Mouse (Mus musculus) urinary bladder, postnatal 14 days (tissue): Measurements from ENCODE around the gene Lrrc18.

Source experiments
- DNase-seq: peaks from one replicate; pipeline ENCODE4 v3.0.0; 2021; ENCODE audit warnings: low spot score

Lrrc18 gene

DNA sequence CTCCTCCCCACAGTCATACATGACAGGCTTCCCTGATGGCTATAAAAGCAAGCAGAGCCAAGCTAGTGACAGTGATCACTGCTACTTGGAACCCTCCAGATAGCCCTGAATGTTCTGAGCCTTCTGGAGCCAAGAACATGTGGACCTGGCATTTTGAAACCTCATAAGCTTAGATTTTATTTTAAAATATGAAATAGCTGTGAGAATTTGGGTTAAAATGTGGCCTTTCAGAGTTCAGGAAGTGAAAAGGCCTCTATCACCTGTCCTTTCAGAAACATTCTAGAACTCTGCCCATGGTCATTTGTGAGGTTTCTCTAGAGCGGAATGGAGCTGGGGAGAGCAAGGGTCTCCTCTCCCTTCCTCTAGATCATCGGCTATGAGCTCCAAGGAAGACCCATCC lies at the start of gene Lrrc18:
Gene Lrrc18, plus strand, starts transcription at position 301 of the 400 bp plus-strand sequence.
- DNase-seq = no peak

DNA sequence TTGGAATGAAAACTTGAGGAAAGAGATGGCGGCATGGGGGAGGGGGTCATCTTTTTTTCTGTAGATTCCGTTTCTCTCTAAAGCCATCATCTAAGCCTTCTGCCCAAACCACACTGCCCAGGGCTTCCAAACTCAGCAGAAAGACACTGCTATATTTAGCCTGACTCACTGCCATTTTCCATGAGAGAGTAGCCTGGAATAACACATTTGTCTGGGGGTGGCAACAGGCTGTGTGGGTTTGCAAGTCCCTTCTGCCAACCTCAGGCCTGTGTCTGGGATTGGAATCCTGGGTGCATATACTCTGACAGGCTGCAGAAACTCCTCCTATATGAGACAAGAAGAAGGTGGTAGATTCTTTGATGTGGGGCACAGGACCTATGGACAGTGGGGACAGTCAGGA lies 43.7 kb upstream of the Lrrc18 start:
- no peak for DNase-seq

- peak; percentile 39 for DNase-seq
Observed at GRCm38 (mm10) chr14:32950312-32951301, 40.6 kb upstream of the Lrrc18 start.

DNA sequence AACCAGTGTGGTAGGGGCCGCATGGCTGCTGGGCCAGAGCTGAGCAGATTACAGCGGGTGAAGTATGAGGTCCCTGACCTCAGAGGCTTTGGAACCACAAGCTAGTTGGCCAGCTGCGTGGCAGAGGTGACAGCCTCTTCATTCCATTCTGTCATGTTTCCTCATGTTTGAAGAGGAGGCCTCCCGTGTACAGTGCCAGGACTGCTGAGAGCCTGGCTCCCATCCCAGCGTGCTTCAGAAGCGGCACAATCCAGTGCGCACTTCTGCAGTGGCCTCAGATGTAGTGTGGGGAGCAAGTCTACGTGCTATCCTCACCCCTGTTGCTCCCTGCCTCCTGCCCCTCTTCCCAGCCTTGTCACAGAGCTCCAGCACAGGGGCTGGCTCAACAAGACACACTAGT lies 34.7 kb upstream of the Lrrc18 start:
- DNase-seq = no peak

DNA sequence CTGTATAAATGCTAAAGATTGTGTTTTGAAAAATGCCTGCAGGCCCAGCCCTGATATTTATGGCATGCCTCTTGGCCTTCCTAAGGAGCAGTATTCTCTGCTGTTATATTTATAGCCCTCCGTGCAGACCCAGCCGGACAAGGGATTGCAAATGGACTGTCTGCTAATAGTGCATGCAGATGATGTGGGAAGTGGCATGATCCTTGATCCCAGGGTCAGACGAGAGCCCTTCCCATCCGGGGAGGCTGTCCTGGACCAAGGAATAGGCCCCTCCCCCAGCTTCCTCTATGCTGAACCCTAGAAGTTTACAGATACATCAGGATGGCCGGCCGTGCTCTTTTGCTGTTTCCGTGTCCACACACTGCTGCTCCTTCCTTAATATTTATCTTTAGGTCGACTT lies 32.5 kb upstream of the Lrrc18 start:
- no peak for DNase-seq

DNA sequence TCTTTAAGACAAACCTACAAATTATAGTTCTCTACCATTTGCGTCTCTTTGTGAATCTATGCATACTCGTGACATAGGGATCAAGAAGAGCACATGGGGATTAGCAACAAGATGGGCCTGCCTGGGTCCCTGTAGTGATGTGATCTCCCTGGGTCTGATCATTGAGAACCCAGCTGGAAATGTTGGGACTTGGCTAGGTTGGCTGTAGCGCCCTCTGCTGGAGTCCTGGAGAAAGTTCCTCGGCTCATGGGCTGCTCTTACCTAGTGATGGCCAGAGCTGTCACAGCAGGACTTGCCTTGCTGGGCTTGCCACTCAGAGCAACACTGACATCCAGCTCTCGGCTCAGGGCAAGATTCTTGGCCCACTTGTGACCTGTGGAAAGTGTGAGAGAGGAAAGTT lies 30.7 kb upstream of the Lrrc18 start:
- peak; percentile 56 for DNase-seq

GRCm38 (mm10) chr14:32964742-32965141 lies 26.4 kb upstream of the Lrrc18 start:
- no peak for DNase-seq

DNA sequence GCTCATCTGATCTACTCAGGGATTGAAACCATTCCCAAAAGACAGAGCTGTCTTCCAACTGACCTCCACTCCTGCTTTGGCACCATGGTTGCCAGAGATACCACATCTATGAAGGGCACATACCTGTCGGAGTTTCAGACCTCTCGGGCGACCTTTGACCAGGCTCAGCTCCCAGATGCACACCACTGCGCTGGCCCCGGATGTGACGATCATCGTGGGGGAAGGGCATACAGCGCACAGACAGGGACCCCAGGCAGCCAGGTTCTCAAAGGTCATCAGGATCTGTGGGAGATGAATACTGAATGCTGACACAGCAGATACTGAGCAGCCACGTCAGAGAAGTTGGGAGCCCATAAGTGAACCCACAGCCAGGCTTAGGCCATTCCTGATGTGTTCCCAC lies 20.5 kb upstream of the Lrrc18 start:
- DNase-seq = no peak

DNA sequence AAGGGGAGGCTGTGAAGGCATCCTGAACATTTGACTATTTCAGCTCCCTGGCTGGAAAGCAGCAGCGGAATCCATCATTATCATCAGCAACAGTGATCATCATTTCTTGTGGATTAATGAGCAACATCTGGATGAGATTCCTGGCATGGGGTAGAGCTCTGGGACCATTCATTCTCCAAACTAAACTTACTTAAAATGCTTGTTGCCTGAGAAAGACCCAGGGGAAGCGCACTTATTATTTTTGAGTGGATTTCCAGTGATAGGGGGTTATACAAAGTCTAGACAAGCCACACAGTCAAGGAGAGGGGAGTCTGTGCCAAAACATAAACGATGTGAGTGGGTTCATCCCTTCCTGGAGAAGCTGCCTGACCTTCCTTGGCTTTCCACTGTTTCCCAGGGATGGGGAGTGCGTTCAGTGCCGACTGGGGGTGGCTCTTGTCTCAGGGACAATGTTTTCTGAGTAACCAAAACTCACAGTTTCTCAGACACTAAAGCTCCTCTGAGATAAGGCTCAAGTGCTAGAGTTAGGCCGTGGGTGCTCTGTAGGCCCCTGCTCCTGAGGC lies 6.9 kb upstream of the Lrrc18 start:
- no peak for DNase-seq

- no peak for DNase-seq
Observed at GRCm38 (mm10) chr14:32986659-32987058, 4.5 kb upstream of the Lrrc18 start.

- peak; percentile 16 for DNase-seq
Observed at GRCm38 (mm10) chr14:32994954-32995636, 3.9 kb downstream of the Lrrc18 start.

DNA sequence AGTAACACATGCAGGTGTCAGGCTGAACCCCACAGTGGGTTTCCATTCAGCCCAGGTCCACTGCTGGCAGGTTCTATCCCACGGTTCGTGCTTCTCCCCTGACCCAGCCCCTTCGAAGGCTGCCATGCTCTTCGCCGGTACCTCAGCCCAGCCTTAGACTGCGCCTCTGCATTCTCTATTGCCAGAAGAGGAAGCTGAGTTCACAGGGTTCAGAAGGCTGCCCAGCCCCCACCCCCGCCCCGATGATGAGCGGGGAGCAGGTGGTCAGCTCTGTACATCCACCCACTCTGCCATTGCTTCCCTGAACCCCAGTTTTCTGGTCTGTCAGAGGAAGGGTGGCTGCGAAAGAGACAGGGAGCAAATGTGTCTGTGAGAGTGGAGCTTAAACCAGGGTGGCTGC lies 8.3 kb downstream of the Lrrc18 start:
- no peak for DNase-seq

DNA sequence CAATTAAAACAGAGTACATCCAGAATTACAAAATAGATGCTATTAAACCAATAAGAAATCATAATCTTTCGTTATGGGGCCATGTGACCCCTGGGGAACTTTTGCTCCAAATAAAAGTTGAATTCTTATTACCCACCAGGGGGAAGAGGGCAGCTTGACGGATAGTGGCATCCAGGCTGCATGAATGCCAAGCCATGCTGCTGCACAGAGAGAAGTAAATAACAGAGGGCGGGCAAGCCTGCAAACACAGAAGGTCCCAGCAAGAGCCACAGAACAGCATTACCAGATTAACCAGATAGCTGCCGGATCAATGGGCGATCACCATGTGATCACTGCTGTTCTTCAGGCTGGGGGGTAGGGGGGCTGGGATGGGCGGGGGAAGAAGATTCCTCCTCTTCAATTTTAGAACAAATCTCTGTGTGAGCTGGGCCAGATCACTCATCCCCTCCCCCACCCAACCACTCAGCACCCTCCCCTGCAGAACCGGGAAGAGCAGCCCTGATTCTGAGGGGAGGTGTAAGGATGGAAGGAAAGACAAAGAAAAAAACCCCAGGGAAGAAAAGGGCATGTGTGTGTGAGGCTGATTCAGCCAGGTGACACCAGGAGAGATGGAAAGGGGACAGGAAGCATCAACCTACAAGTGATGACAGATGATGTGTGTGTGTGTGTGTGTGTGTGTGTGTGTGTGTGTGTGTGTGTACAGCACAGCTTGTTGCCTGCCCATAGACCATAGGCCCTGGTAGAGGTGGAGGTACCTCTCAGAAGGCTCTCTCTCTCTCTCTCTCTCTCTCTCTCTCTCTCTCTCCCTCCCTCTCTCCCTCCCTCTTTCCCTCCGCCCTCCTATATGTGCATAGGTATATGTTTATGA lies 9.2 kb downstream of the Lrrc18 start:
- DNase-seq = no peak

- no peak for DNase-seq
Observed at GRCm38 (mm10) chr14:33005114-33005513, 13.9 kb downstream of the Lrrc18 start.

- no peak for DNase-seq
Observed at GRCm38 (mm10) chr14:33007638-33008037, 16.5 kb downstream of the Lrrc18 start.

DNA sequence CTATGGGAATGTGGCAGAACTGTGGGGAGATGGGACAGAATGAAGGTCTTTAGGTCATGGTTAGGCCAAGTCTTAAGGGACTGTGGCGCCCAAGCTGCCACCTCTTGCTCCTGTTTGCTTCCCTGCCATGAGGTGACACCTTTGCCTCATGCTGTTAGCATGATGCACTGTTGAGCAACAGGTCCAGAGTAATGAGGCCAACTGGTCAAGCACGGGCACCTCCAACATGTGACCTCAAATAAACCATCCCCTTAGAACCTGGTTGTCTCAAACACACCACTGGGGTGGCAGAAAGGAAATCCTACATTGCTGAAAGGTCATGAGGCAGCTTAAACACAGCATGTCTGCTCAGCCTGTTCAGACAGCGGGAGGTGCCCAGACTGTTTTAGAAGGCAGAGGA lies 27.9 kb downstream of the Lrrc18 start:
- DNase-seq = no peak

DNA sequence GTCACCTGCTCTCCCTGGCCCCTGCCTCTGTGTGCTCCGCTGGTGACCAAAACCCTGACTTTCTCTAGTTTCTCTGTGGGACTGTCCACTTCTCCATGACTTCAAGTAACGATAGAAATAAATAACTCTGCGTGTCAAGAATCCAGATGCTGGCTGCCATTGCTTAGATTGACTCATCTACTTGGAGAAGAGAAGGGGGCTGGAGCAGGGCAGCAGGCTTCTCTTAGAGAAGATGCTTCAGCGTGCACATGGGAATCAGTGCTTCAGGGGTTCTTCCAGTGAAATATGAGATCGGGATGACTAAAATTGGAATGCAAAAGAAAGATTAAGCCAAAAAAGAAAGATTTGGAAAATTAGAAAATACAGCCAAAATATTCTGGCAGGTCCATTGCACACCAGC lies 28.4 kb downstream of the Lrrc18 start:
- DNase-seq = peak; percentile 22

DNA sequence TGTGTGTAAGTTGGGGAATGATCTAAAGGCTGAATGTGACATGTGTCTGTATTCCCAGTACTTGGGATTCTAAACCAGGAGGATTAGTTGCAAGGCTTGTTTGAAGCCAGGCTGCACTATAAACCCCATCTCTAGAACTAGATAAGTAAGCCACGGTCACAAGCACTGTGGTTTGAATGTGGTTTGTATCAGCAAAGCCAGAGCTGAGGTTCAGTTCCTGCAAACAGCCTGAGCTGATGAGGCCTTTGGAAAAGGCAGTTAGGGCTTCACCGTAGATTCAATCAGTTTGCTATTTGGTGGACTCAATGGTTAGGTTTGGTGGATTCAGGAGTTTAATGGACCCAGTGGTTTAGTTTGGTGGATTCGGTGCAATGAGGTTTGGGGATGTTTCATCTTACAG lies 39.7 kb downstream of the Lrrc18 start:
- no peak for DNase-seq

DNA sequence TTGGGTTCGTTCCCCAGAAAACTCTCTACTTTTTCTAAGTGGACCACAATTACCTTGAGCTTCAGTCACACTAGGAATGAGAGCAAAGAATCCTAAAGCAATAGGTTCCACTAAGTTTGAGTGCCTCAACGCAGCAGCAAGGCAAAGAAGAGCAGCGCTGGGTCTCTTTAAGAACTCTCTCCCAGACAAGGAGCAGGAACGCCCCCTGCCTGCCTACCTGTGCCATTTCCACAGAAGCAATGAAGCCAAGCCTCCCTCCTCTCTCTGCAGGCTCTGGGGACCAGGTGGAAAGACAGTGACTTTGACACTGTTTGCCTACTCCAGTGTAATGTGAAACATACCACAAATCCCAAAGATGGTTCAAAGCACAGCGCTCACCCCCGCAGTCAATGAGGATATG lies 42.2 kb downstream of the Lrrc18 start:
- peak; percentile 20 for DNase-seq

DNA sequence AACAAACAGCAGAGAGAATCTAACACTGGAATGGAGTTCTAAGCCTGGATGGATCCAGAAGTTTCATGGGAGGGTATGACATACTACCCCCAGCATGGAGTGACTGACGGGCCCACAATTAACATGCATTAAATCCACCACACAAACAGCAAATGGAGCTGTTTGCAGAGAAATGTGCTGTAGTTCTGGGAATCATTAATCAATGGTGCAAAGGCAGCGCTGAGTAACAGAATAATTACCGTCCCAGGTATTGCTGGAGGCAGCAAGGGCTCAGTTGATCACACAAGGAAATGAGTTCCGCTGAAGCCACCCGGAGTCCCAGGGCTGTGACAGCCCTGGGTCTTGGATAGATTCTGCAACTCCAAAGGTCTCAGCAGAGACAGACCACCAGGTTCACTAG lies 44.2 kb downstream of the Lrrc18 start:
- DNase-seq = no peak

DNA sequence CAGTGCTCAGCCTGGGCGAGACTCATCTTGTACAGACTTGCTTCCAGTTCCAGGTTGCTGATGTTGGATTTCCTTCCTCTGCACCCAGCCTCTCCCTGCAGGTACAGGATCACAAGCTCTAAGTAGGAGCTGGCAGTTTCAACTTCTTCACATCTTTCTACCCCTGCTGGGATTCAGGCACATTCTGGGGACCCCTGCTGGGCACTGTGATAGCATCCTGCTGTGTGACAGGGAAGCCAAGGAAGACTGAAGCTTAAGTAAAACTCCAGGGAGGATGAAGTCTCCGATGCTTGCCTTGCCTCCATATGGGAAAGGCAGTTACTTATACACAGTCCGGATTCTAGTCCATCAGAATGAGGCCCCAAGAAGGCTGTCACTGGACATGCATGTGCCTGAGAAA lies 45.6 kb downstream of the Lrrc18 start:
- no peak for DNase-seq

DNA sequence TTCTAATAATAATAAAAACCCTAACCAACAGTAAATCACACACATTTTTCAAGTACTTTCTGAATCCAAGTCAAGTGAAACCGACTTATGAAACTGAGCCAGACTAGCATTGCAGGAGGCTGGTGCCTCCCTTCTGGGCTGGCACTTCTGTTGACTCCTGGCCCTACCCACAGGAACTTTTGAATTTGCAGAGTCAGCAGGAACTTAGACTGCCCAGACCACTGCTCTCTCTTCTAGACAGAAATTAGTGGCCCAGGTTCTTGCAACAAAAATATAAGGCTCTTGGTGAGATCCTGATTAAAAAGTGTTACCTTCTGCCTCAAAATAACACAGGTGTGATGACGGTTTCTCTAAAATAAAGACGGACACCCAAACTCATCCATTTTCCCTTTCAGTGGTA lies 54.0 kb downstream of the Lrrc18 start:
- DNase-seq = no peak
